Mouse (Mus musculus): ENCODE data around the gene Aak1.

The Aak1 gene

GRCm38 (mm10) chr6:86959006-86959405 lies 109.7 kb downstream of the Aak1 start:
- DNase-seq (ENCODE audit: low spot score in 2 of 2): no peak

GRCm38 (mm10) chr6:86963987-86964685 lies 114.8 kb downstream of the Aak1 start:
- no peak for DNase-seq (ENCODE audit: low spot score in 2 of 2)

- DNase-seq (ENCODE audit: low spot score in 2 of 2): no peak
Measured at GRCm38 (mm10) chr6:86967166-86967565, 117.8 kb downstream of the Aak1 start.

GRCm38 (mm10) chr6:86973956-86974355 lies 124.6 kb downstream of the Aak1 start:
- no peak for DNase-seq (ENCODE audit: low spot score in 2 of 2)

GRCm38 (mm10) chr6:86978156-86978908 lies 129.0 kb downstream of the Aak1 start:
- DNase-seq (ENCODE audit: low spot score in 2 of 2): no peak

GRCm38 (mm10) chr6:86978909-86979265 lies 129.6 kb downstream of the Aak1 start:
- DNase-seq (ENCODE audit: low spot score in 2 of 2): no peak

- no peak for DNase-seq (ENCODE audit: low spot score in 2 of 2)
Measured at GRCm38 (mm10) chr6:86981206-86981605, 131.9 kb downstream of the Aak1 start.

GRCm38 (mm10) chr6:86985314-86986106 lies 136.2 kb downstream of the Aak1 start:
- no peak for DNase-seq (ENCODE audit: low spot score in 2 of 2)

GRCm38 (mm10) chr6:86989576-86989975 lies 140.3 kb downstream of the Aak1 start:
- no peak for DNase-seq (ENCODE audit: low spot score in 2 of 2)

- no peak for DNase-seq (ENCODE audit: low spot score in 2 of 2)
Measured at GRCm38 (mm10) chr6:86991041-86991440, 141.7 kb downstream of the Aak1 start.

- DNase-seq (ENCODE audit: low spot score in 2 of 2): no peak
Measured at GRCm38 (mm10) chr6:86992349-86992748, 143.0 kb downstream of the Aak1 start.

- no peak for DNase-seq (ENCODE audit: low spot score in 2 of 2)
Measured at GRCm38 (mm10) chr6:86994254-86994653, 144.9 kb downstream of the Aak1 start.

- no peak for DNase-seq (ENCODE audit: low spot score in 2 of 2)
Measured at GRCm38 (mm10) chr6:86996629-86997307, 147.5 kb downstream of the Aak1 start.

- DNase-seq (ENCODE audit: low spot score in 2 of 2): no peak
Measured at GRCm38 (mm10) chr6:86997360-86997759, 148.0 kb downstream of the Aak1 start.

- no peak for DNase-seq (ENCODE audit: low spot score in 2 of 2)
Measured at GRCm38 (mm10) chr6:87001995-87002394, 152.7 kb downstream of the Aak1 start.

- DNase-seq (ENCODE audit: low spot score in 2 of 2): peak; percentile 79 to 94
Measured at GRCm38 (mm10) chr6:87002521-87003055, 153.3 kb downstream of the Aak1 start.

GRCm38 (mm10) chr6:87004099-87004498 lies 154.8 kb downstream of the Aak1 start:
- DNase-seq (ENCODE audit: low spot score in 2 of 2): no peak

GRCm38 (mm10) chr6:87005577-87005976 lies 156.3 kb downstream of the Aak1 start:
- DNase-seq (ENCODE audit: low spot score in 2 of 2): no peak

- DNase-seq (ENCODE audit: low spot score in 2 of 2): no peak
Measured at GRCm38 (mm10) chr6:87008887-87009286, 159.6 kb downstream of the Aak1 start, which contains the start of gene Nfu1. Gene Nfu1, plus strand, starts transcription at chr6:87009236.

GRCm38 (mm10) chr6:87009692-87010328 lies 160.5 kb downstream of the Aak1 start:
- DNase-seq (ENCODE audit: low spot score in 2 of 2): peak; percentile 96 to 99

- DNase-seq (ENCODE audit: low spot score in 2 of 2): peak; percentile 34 to 73
Measured at GRCm38 (mm10) chr6:87016916-87017315, 167.6 kb downstream of the Aak1 start.

Measured in spleen, postnatal 4 days (tissue).